Mouse (Mus musculus): Measurements from ENCODE around the gene Rhox10. TPM values are rescaled to one million over a fixed set of nuclear protein-coding genes. Genes with fewer than 3 reads are reported as not detected.
"Not testable (repeated sequence)": the region's sequence is repeated elsewhere in the genome, so short reads cannot be mapped to it uniquely, and the experiment has no call there.

Rhox10 gene
- not detected in 2 replicates for polyA plus RNA-seq (2015; fragmentation: Nextera tagmentation; extraction: Ambion mirVana)

DNA sequence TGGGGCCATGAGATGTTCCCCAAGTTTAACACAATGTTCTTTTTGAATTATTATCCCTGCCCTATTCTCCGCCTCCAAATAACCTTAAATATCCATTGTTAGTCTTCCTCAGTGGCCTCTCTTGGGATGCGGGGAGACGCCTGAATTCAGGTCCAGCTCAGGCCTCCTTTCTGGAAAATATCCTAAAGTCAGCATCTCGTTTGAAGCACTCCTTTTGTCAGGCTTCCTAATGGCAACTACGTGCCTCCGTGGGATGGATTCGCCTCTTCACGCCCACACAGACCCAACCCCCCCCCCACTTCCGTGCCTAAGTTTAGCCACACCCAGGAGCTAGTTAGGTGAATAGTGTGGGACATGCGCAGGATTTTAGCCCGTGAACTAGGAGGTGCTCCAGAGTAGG, at the start of gene Rhox10:
Gene Rhox10 (plus strand): TSS at position 301 of the 400 bp plus-strand sequence.
- H3K27ac ChIP-seq = no peak within 1 kb of the TSS
- H3K4me2 ChIP-seq = no peak within 1 kb of the TSS
- WGBS = 89% methylated on average over 11 of the region's 11 CpGs
- no peaks in the 10 kb centered on the region for H3K4me1 ChIP-seq
- ATAC-seq = no peak
- no peaks in the 10 kb centered on the region for H3K36me3 ChIP-seq (ENCODE audit: poor library complexity, severe bottlenecking)
- H3K4me3 ChIP-seq = no peak within 1 kb of the TSS
- no peak within 1 kb of the TSS for H3K9ac ChIP-seq
- no peaks in the 10 kb centered on the region for H3K27me3 ChIP-seq
- H3K9me3 ChIP-seq (replicated peaks) = no peaks in the 10 kb centered on the region

DNA sequence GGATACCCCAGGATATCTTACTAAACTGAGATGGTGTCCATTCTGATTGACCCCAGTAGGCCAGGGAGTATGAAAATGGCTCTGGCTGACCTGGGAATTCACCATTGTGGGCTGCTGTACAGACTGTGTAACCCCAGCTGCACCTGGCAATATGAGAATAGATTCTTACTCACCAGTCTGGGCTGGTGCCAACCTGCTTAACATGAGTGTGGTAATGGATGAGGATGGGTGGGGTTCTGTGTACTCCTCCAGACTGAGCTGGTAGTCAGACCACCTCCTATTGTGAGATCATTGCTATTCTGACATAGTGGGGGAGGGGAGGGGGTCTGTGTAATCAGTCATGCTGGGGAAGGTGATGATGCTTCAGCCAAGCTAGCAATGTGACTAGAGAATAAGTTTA, 47.7 kb upstream of the Rhox10 start, which contains the start of gene Btg1-ps1:
Gene Btg1-ps1 (minus strand): TSS at position 219 of the 400 bp plus-strand sequence.
- not testable (repeated sequence) for H3K27ac ChIP-seq; H3K27me3 ChIP-seq; H3K9ac ChIP-seq; H3K4me3 ChIP-seq; H3K4me2 ChIP-seq; ATAC-seq; H3K9me3 ChIP-seq (replicated peaks); H3K4me1 ChIP-seq; H3K36me3 ChIP-seq (ENCODE audit: poor library complexity, severe bottlenecking)

DNA sequence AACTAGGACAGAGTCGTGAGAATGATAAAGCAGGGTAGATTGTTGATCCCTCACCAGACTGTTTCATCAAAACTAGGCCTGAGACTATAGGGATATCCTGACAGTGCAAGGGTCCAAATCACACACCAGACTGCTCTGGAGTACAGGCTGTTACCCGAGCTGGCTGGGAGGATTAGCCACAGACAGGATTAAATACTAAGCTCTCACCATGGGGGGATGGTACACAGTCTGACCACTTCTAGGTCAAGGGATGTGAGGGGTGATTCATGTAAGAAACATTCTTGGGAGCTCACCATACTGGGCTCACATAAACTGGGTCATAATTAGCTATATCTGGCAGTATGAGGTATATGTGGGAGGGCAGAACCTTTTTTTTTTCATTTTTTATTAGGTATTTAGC, 32.4 kb upstream of the Rhox10 start:
- Histone ChIP-seq H3K36me3 (ENCODE audit: poor library complexity, severe bottlenecking) (no peaks in the 10 kb centered on the region), H3K9ac (no peak overlapping the region), H3K4me1 (no peaks in the 10 kb centered on the region), H3K27ac (no peak overlapping the region), H3K4me3 (no peak overlapping the region), H3K4me2 (no peak overlapping the region), H3K9me3 (replicated peaks) (no peaks in the 10 kb centered on the region), H3K27me3 (no peaks in the 10 kb centered on the region)
- 46% methylated on average over 2 of the region's 2 CpGs for WGBS
- ATAC-seq = no peak

DNA sequence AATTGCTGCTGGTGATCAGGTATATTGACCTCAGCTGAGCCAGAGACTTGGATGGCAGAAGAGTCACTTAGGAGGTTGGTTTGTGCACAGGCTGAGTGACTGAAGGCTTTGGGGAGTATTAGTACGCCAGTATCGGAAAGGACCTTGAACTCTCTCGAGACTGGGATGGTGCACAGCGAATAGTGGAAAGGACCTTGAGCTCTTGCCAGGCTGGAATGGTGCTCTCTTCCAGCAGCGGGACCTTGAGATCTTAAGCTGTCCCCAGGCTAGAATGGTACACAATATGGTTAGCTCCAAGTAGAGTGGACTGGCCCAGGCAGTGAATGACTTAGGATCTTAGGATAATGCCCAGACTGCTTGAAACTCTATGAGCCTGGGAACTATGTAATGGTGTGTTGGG, 26.6 kb upstream of the Rhox10 start:
- 93% methylated on average over 5 of the region's 5 CpGs for WGBS
- H3K9ac ChIP-seq = no peak overlapping the region
- no peaks in the 10 kb centered on the region for H3K9me3 ChIP-seq (replicated peaks)
- H3K27me3 ChIP-seq = no peaks in the 10 kb centered on the region
- H3K4me1 ChIP-seq = no peaks in the 10 kb centered on the region
- no peak for ATAC-seq
- no peak overlapping the region for H3K27ac ChIP-seq
- H3K36me3 ChIP-seq (ENCODE audit: poor library complexity, severe bottlenecking) = no peaks in the 10 kb centered on the region
- H3K4me2 ChIP-seq = no peak overlapping the region
- no peak overlapping the region for H3K4me3 ChIP-seq

GRCm38 (mm10) chrX:38043014-38043413, 23.3 kb upstream of the Rhox10 start, which contains the start of gene Btg1-ps2:
Btg1-ps2 (minus strand) TSS chrX:38043114.
- not testable (repeated sequence) for H3K9ac ChIP-seq; H3K36me3 ChIP-seq (ENCODE audit: poor library complexity, severe bottlenecking); H3K4me2 ChIP-seq; H3K27ac ChIP-seq; H3K4me3 ChIP-seq; H3K4me1 ChIP-seq; H3K9me3 ChIP-seq (replicated peaks); H3K27me3 ChIP-seq; ATAC-seq

DNA sequence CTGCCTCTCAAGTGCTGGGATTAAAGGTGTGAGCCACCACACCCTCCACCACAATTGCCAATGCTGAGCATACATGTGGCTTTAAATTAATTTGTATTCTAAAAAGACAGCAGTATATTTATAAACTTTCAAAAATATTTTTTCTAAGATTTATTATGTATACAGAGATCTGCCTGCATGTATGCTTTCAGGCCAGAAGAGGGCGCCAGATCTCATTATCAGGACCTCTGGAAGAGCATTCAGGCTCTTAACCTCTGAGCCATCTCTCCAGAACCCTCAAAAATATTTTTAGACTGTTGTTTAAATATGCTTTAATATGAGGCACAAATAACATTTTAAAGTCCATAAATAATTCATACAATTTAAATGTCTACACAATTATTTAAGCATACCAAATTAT, 4.7 kb upstream of the Rhox10 start:
- Histone ChIP-seq H3K27me3 (no peaks in the 10 kb centered on the region), H3K4me2 (no peak overlapping the region), H3K36me3 (ENCODE audit: poor library complexity, severe bottlenecking) (no peaks in the 10 kb centered on the region), H3K9ac (no peak overlapping the region), H3K4me3 (no peak overlapping the region), H3K4me1 (no peaks in the 10 kb centered on the region), H3K27ac (no peak overlapping the region), H3K9me3 (replicated peaks) (no peaks in the 10 kb centered on the region)
- 0% methylated on average over 1 of the region's 1 CpGs for WGBS
- no peak for ATAC-seq

DNA sequence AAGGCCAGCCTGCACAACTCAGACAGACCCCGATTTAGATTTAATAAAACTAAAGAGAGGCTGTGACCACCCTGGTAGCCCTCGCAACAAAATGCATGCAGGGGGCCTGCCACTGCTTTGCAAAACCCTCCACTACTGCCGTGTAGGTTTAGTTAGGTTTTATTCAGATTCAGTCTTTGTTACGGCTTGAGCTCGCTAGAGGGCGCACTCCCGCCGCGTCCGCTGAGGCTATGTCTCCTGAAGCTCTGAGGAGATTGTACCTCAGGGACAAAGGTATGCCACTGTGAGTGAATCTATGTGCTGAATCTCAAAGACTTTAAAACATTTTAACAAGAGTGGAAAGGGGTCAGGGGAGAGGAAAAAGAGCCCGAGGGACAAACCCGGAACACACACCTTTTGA, 18.0 kb downstream of the Rhox10 start:
- Histone ChIP-seq H3K9me3 (replicated peaks) (no peaks in the 10 kb centered on the region), H3K27ac (no peak overlapping the region)
- peak; percentile 63; the same call in 1 of the 2 replicates for ATAC-seq

DNA sequence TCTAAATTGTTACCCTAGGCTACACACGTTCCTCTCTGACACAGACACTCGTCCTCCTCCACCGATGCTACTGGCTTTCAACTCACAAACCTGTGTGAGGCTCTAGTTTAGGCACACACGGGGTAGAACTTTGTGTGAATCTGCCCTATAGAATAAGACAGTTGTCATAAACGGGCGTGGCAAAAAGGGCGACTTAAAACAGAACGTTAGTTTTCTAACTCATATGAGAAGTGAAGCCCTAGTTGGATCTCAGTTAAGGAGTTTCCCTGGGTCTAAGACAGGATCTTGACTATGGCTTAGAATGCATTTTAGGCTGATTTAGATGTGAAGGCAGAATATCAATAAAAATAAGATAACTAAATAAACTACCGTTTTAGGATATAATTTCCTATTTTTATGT, 18.8 kb downstream of the Rhox10 start, which contains the start of gene Rhox11:
Gene Rhox11 (minus strand): TSS at position 101 of the 400 bp plus-strand sequence.
- Histone ChIP-seq H3K27ac (no peak within 1 kb of the TSS), H3K27me3 (no peaks in the 10 kb centered on the region), H3K4me3 (no peak within 1 kb of the TSS), H3K36me3 (ENCODE audit: poor library complexity, severe bottlenecking) (no peaks in the 10 kb centered on the region), H3K9ac (no peak within 1 kb of the TSS), H3K4me2 (no peak within 1 kb of the TSS), H3K9me3 (replicated peaks) (no peaks in the 10 kb centered on the region), H3K4me1 (no peaks in the 10 kb centered on the region)
- WGBS = 85% methylated on average over 9 of the region's 9 CpGs
- no peak for ATAC-seq

More for the DNA sequence above, 18.0 kb downstream of the Rhox10 start:
- WGBS = 18% methylated on average over 12 of the region's 12 CpGs
- Histone ChIP-seq H3K27me3 (no peaks in the 10 kb centered on the region), H3K9ac (no peak overlapping the region), H3K4me3 (no peak overlapping the region), H3K4me2 (no peak overlapping the region), H3K36me3 (ENCODE audit: poor library complexity, severe bottlenecking) (no peaks in the 10 kb centered on the region), H3K4me1 (no peaks in the 10 kb centered on the region)

- Histone ChIP-seq H3K9me3 (replicated peaks) (no peaks in the 10 kb centered on the region), H3K4me2 (no peak within 1 kb of the TSS), H3K4me1 (no peaks in the 10 kb centered on the region), H3K36me3 (ENCODE audit: poor library complexity, severe bottlenecking) (no peaks in the 10 kb centered on the region), H3K27me3 (no peaks in the 10 kb centered on the region), H3K9ac (no peak within 1 kb of the TSS), H3K27ac (no peak within 1 kb of the TSS), H3K4me3 (no peak within 1 kb of the TSS)
- WGBS = 80% methylated on average over 4 of the region's 4 CpGs
- no peak for ATAC-seq
Observed at GRCm38 (mm10) chrX:38110807-38111206, 44.5 kb downstream of the Rhox10 start, which contains the start of gene Rhox12. Rhox12 (minus strand) TSS chrX:38110907.

GRCm38 (mm10) chrX:38120982-38121381, 54.7 kb downstream of the Rhox10 start, which contains the start of gene Rhox13:
Rhox13 (plus strand) TSS chrX:38121219.
- no peaks in the 10 kb centered on the region for H3K27me3 ChIP-seq
- peaks cover 16% of the 10 kb centered on the region; the same call in 1 of the 2 replicates for H3K9me3 ChIP-seq (replicated peaks)
- H3K27ac ChIP-seq = no peak within 1 kb of the TSS
- no peak for ATAC-seq
- no peaks in the 10 kb centered on the region for H3K4me1 ChIP-seq
- no peak within 1 kb of the TSS for H3K9ac ChIP-seq
- H3K36me3 ChIP-seq (ENCODE audit: poor library complexity, severe bottlenecking) = no peaks in the 10 kb centered on the region
- no peak within 1 kb of the TSS for H3K4me3 ChIP-seq
- 95% methylated on average over 20 of the region's 20 CpGs for WGBS
- H3K4me2 ChIP-seq = no peak within 1 kb of the TSS

Other genes starting within 250 kb of the Rhox10 start
- not detected in 2 replicates for gene Rhox6, start 239.6 kb upstream of the Rhox10 start, polyA plus RNA-seq (2015; fragmentation: Nextera tagmentation; extraction: Ambion mirVana)
- not detected in 2 replicates for gene Rhox7a, start 234.8 kb upstream of the Rhox10 start, polyA plus RNA-seq (2015; fragmentation: Nextera tagmentation; extraction: Ambion mirVana)
- gene Rhox8, start 187.5 kb upstream of the Rhox10 start, polyA plus RNA-seq (2015; fragmentation: Nextera tagmentation; extraction: Ambion mirVana) = 0.24 TPM in 1 of 2 replicates, not detected in the other
- not detected in 2 replicates for gene Rhox7b, start 169.2 kb upstream of the Rhox10 start, polyA plus RNA-seq (2015; fragmentation: Nextera tagmentation; extraction: Ambion mirVana)
- not detected in 2 replicates for gene Rhox9, start 164.7 kb upstream of the Rhox10 start, polyA plus RNA-seq (2015; fragmentation: Nextera tagmentation; extraction: Ambion mirVana)
- gene Btg1-ps1, start 47.7 kb upstream of the Rhox10 start, polyA plus RNA-seq (2015; fragmentation: Nextera tagmentation; extraction: Ambion mirVana) = not detected in 2 replicates
- gene Btg1-ps2, start 23.4 kb upstream of the Rhox10 start, polyA plus RNA-seq (2015; fragmentation: Nextera tagmentation; extraction: Ambion mirVana) = not detected in 2 replicates
- not detected in 2 replicates for gene Rhox11, start 18.7 kb downstream of the Rhox10 start, polyA plus RNA-seq (2015; fragmentation: Nextera tagmentation; extraction: Ambion mirVana)
- gene Rhox12, start 44.4 kb downstream of the Rhox10 start, polyA plus RNA-seq (2015; fragmentation: Nextera tagmentation; extraction: Ambion mirVana) = not detected in 2 replicates
- gene Rhox13, start 54.7 kb downstream of the Rhox10 start, polyA plus RNA-seq (2015; fragmentation: Nextera tagmentation; extraction: Ambion mirVana) = not detected in 2 replicates
- 5.1 and 5.4 TPM in 2 replicates for gene Zbtb33, start 123.3 kb downstream of the Rhox10 start, polyA plus RNA-seq (2015; fragmentation: Nextera tagmentation; extraction: Ambion mirVana)
- 12.5 and 16.1 TPM in 2 replicates for gene Tmem255a, start 186.0 kb downstream of the Rhox10 start, polyA plus RNA-seq (2015; fragmentation: Nextera tagmentation; extraction: Ambion mirVana)
- gene Atp1b4, start 249.7 kb downstream of the Rhox10 start, polyA plus RNA-seq (2015; fragmentation: Nextera tagmentation; extraction: Ambion mirVana) = not detected in 2 replicates

All from forebrain, embryonic 13.5 days (tissue).